Mouse (Mus musculus) thymus, adult 2 months (tissue): ENCODE results near the gene Apobec3.

Source experiments
- CTCF ChIP-seq: fragments of 200-500 bp; IDR thresholded peaks from 2 replicates; pipeline ENCODE4 v1.5.1; 2012; ENCODE audit warnings: mild to moderate bottlenecking, control low read depth, low read length, moderate library complexity, borderline replicate concordance; ENCODE audit not compliant: control insufficient read depth, poor library complexity, insufficient read depth; ENCODE audit errors: extremely low read depth
- POLR2A ChIP-seq: fragments of 200-500 bp; IDR thresholded peaks from 2 replicates; pipeline ENCODE4 v1.6.1; 2012; ENCODE audit warnings: mild to moderate bottlenecking, low read length, control low read depth, moderate library complexity; ENCODE audit not compliant: control insufficient read depth, poor library complexity, insufficient read depth; ENCODE audit errors: extremely low read depth

GRCm38 (mm10) chr15:79956559-79956958 lies 65.1 kb downstream of the Apobec3 start:
- TF ChIP-seq CTCF: no peak
- TF ChIP-seq POLR2A: no peak
